9 mouse cellular contexts compared by ENCODE assay signal in genomic region chr1:86430056-86430455, GRCm38 (mm10). TPM values are rescaled to one million over a fixed set of nuclear protein-coding genes. Genes with fewer than 3 reads are reported as not detected.
A peak's percentile ranks its signal among the peaks of the same experiment; 100 is the strongest.
DNase-seq lines count a peak whose midpoint lies in the region; ATAC-seq and TF ChIP-seq lines count a peak whose summit lies in the region.
"Had no signal": no experiment of that assay in that cellular context is flagged by ENCODE, and none has a peak within 500 bp of the region (broad histone marks: within the 10 kb centered on the region; RNA-seq: fewer than 3 reads in every experiment).

No protein-coding gene starts in this region.

- H3K27ac ChIP-seq in forebrain, embryonic 11.5 days (ENCODE audit: low read depth, low read length): no peak overlapping the region
- no peak overlapping the region for H3K27ac ChIP-seq in forebrain, embryonic 12.5 days
- no peak overlapping the region for H3K27ac ChIP-seq in small intestine, adult 2 months (ENCODE audit: insufficient read depth, low read depth, low read length)
- H3K27ac ChIP-seq: limb, embryonic 15.5 days had no signal

- TF ChIP-seq CTCF in E14TG2a.4 (conservative IDR thresholded peaks at IDR 0.05; ENCODE audit: low read length): peak; percentile 96
- peak; percentile 66; the same call in 1 of the 2 replicates for TF ChIP-seq CTCF in small intestine, adult 2 months (IDR thresholded peaks at IDR 0.05; ENCODE audit: extremely low read depth, insufficient read length, insufficient replicate concordance, low read depth, low read length)

- no peak overlapping the region for H3K4me3 ChIP-seq in forebrain, embryonic 11.5 days (ENCODE audit: low read depth, low read length)
- no peak overlapping the region for H3K4me3 ChIP-seq in forebrain, embryonic 12.5 days (replicated peaks)
- no peak overlapping the region for H3K4me3 ChIP-seq in E14TG2a.4 (replicated peaks; ENCODE audit: low read length)
- no peak overlapping the region for H3K4me3 ChIP-seq in small intestine, adult 2 months (ENCODE audit: low read depth, low read length)
- H3K4me3 ChIP-seq: limb, embryonic 15.5 days had no signal

- no peak for TF ChIP-seq POLR2A in small intestine, adult 2 months (IDR thresholded peaks at IDR 0.05; ENCODE audit: low read depth, low read length)

- no peak overlapping the region for H3K4me2 ChIP-seq in forebrain, embryonic 11.5 days (ENCODE audit: low read depth, low read length, severe bottlenecking)
- H3K4me2 ChIP-seq in forebrain, embryonic 12.5 days: no peak overlapping the region
- H3K4me2 ChIP-seq: limb, embryonic 15.5 days had no signal

- DNase-seq in forebrain, embryonic 11.5 days (ENCODE audit: low spot score): peak; percentile 86
- peak; percentile 71 for DNase-seq in c-Kit-positive CD71-positive TER-119-negative erythroid progenitor cells, embryonic 14.5 days (ENCODE audit: low read depth)
- peak; percentile 58 to 78 for DNase-seq in frontal cortex, postnatal 10 days (ENCODE audit: low spot score in 2 of 2)
- peak; percentile 81 to 86 for DNase-seq in kidney, postnatal 4 days
- peak; percentile 89 for DNase-seq in lung, postnatal 10 days

- WGBS in forebrain, embryonic 11.5 days: 46% methylated on average over 2 of the region's 2 CpGs
- WGBS in forebrain, embryonic 12.5 days: 40% methylated on average over 2 of the region's 2 CpGs
- WGBS in small intestine, adult 2 months: 44% methylated on average over 2 of the region's 2 CpGs

- no peak for ATAC-seq in forebrain, embryonic 11.5 days (replicated peaks; ENCODE audit: low FRiP score)
- no peak for ATAC-seq in forebrain, embryonic 12.5 days (ENCODE audit: low FRiP score)

- no peak overlapping the region for H3K9ac ChIP-seq in forebrain, embryonic 11.5 days (ENCODE audit: low read length)
- no peak overlapping the region for H3K9ac ChIP-seq in forebrain, embryonic 12.5 days
- H3K9ac ChIP-seq: limb, embryonic 15.5 days had no signal

- no peaks in the 10 kb centered on the region for H3K36me3 ChIP-seq in forebrain, embryonic 11.5 days (ENCODE audit: control insufficient read depth, insufficient read depth, low read length)
- H3K36me3 ChIP-seq in forebrain, embryonic 12.5 days (replicated peaks): no peaks in the 10 kb centered on the region
- H3K36me3 ChIP-seq in E14TG2a.4 (ENCODE audit: insufficient read depth, low read length): no peaks in the 10 kb centered on the region
- H3K36me3 ChIP-seq in small intestine, adult 2 months (ENCODE audit: control insufficient read depth, insufficient read depth, low read length): no peaks in the 10 kb centered on the region
- H3K36me3 ChIP-seq: limb, embryonic 15.5 days had no signal

- no peaks in the 10 kb centered on the region for H3K9me3 ChIP-seq in forebrain, embryonic 11.5 days (ENCODE audit: control insufficient read depth, low read length)
- H3K9me3 ChIP-seq in forebrain, embryonic 12.5 days: no peaks in the 10 kb centered on the region
- no peaks in the 10 kb centered on the region for H3K9me3 ChIP-seq in E14TG2a.4 (ENCODE audit: low read length)
- H3K9me3 ChIP-seq: limb, embryonic 15.5 days had no signal

- H3K27me3 ChIP-seq in forebrain, embryonic 11.5 days (ENCODE audit: control insufficient read depth, insufficient read depth, low read length): no peaks in the 10 kb centered on the region
- H3K27me3 ChIP-seq in forebrain, embryonic 12.5 days: no peaks in the 10 kb centered on the region
- H3K27me3 ChIP-seq in E14TG2a.4 (ENCODE audit: insufficient read depth, low read length): no peaks in the 10 kb centered on the region; the same call in 1 of the 2 replicates
- no peaks in the 10 kb centered on the region for H3K27me3 ChIP-seq in small intestine, adult 2 months (ENCODE audit: control insufficient read depth, insufficient read depth, low read length)
- H3K27me3 ChIP-seq: limb, embryonic 15.5 days had no signal

- peaks cover 15% of the 10 kb centered on the region for H3K4me1 ChIP-seq in forebrain, embryonic 11.5 days (replicated peaks; ENCODE audit: control insufficient read depth, insufficient read depth, low read length)
- peaks cover 27% of the 10 kb centered on the region for H3K4me1 ChIP-seq in forebrain, embryonic 12.5 days
- H3K4me1 ChIP-seq in E14TG2a.4 (replicated peaks; ENCODE audit: low read depth, low read length): peaks cover 40% of the 10 kb centered on the region
- H3K4me1 ChIP-seq in small intestine, adult 2 months (ENCODE audit: control insufficient read depth, insufficient read depth, insufficient read length, low read length): peaks cover 8% of the 10 kb centered on the region

RNA-seq across cellular contexts. Expression of gene Tex44, which starts 3.9 kb away (rescaled TPM):
- polyA plus RNA-seq in forebrain, embryonic 11.5 days (2014; fragmentation: Nextera tagmentation; extraction: Ambion mirVana): not detected in 2 replicates
- polyA plus RNA-seq in forebrain, embryonic 12.5 days (2016; fragmentation: Nextera tagmentation; extraction: Ambion mirVana): not detected in 2 replicates
- polyA plus RNA-seq in small intestine, adult 2 months (2012; rRNA removed): not detected in 2 replicates
- polyA plus RNA-seq: limb, embryonic 15.5 days had no signal

RNA-seq across cellular contexts. Expression of gene Nmur1, which starts 4.0 kb away (rescaled TPM):
- 0.72 TPM in 1 of 2 replicates, not detected in the other for polyA plus RNA-seq in forebrain, embryonic 11.5 days (2014; fragmentation: Nextera tagmentation; extraction: Ambion mirVana)
- not detected in 2 replicates for polyA plus RNA-seq in forebrain, embryonic 12.5 days (2016; fragmentation: Nextera tagmentation; extraction: Ambion mirVana)
- polyA plus RNA-seq in small intestine, adult 2 months (2012; rRNA removed): 5.6 and 11.1 TPM in 2 replicates
- polyA plus RNA-seq: limb, embryonic 15.5 days had no signal
